Mouse (Mus musculus): ENCODE results near the gene Il18r1.

GRCm38 (mm10) chr1:40427901-40428300 lies 37.5 kb upstream of the Il18r1 start:
- TF ChIP-seq CTCF (IDR thresholded peaks at IDR 0.05; ENCODE audit: low read depth, low read length): no peak
- TF ChIP-seq POLR2A (IDR thresholded peaks at IDR 0.05; ENCODE audit: borderline replicate concordance, low read depth, low read length): no peak
